Mouse (Mus musculus) CH12.LX (cell line): Measurements from ENCODE around the gene Pdap1. TPM values are rescaled to one million over a fixed set of nuclear protein-coding genes. Genes with fewer than 3 reads are reported as not detected.

Experiments used
- DNase-seq: peaks from one replicate; pipeline ENCODE4 v3.0.0-alpha.2; 2013; ENCODE audit errors: extremely low read depth
- H3K27ac ChIP-seq: 2 replicates; pipeline ENCODE4 v1.5.1; 2012; ENCODE audit warnings: low read depth, mild to moderate bottlenecking, control low read depth, moderate library complexity; ENCODE audit not compliant: insufficient read depth
- H3K27me3 ChIP-seq: replicated peaks from 2 replicates; pipeline ENCODE3; 2012; ENCODE audit warnings: inconsistent platforms
- H3K36me3 ChIP-seq, 2 experiments: replicated peaks in 1 of 2; 2 replicates each; pipeline versions ENCODE3 to v1.6.1; 2012; ENCODE audit warnings: inconsistent platforms in 1 of 2, low read length in 1 of 2, mild to moderate bottlenecking in 1 of 2, mixed read lengths in 1 of 2, moderate library complexity in 1 of 2; ENCODE audit not compliant: control insufficient read depth in 1 of 2, insufficient read depth in 1 of 2
- H3K4me1 ChIP-seq, 2 experiments: 2 replicates each; pipeline ENCODE4 v1.6.1; 2012; ENCODE audit warnings: inconsistent platforms in 1 of 2, moderate library complexity in 1 of 2; ENCODE audit not compliant: insufficient read depth in 2 of 2, control insufficient read depth in 1 of 2
- H3K4me2 ChIP-seq: 2 replicates; pipeline ENCODE4 v1.6.1; 2012; ENCODE audit warnings: low read depth, mild to moderate bottlenecking, control low read depth; ENCODE audit not compliant: poor library complexity, insufficient read depth, severe bottlenecking
- H3K4me3 ChIP-seq, 3 experiments: fragments of 150-350 bp in 1 of 3; sonication (generic) in 1 of 3; replicated peaks in 1 of 3; 2 replicates each; pipeline versions ENCODE3 to v1.5.1; 2011 to 2012; ENCODE audit warnings: low read depth in 2 of 3, low read length in 2 of 3, mild to moderate bottlenecking in 2 of 3, moderate library complexity in 2 of 3, control low read depth in 1 of 3, improper control_type of control experiment in 1 of 3, inconsistent platforms in 1 of 3, mixed read lengths in 1 of 3; ENCODE audit not compliant: poor library complexity in 1 of 3
- H3K79me2 ChIP-seq: replicated peaks from 2 replicates; pipeline ENCODE4 v1.6.1; 2012; ENCODE audit warnings: mild to moderate bottlenecking, moderate library complexity; ENCODE audit not compliant: control insufficient read depth, poor library complexity, insufficient read depth, severe bottlenecking; ENCODE audit errors: extremely low read depth
- H3K9ac ChIP-seq: 2 replicates; pipeline ENCODE4 v1.6.1; 2012; ENCODE audit warnings: low read depth, mild to moderate bottlenecking, control low read depth, moderate library complexity; ENCODE audit not compliant: insufficient read depth
- H3K9me3 ChIP-seq: replicated peaks from 2 replicates; pipeline ENCODE3; 2012; ENCODE audit warnings: low read length, inconsistent platforms, mixed read lengths
- BHLHE40 ChIP-seq: IDR thresholded peaks from 2 replicates; pipeline ENCODE4 v1.6.1; 2011; ENCODE audit warnings: mild to moderate bottlenecking, low read depth, low read length, improper control_type of control experiment
- CHD1 ChIP-seq: IDR thresholded peaks from 2 replicates; pipeline ENCODE4 v1.6.1; 2012; ENCODE audit warnings: low read depth, low read length, improper control_type of control experiment, inconsistent platforms
- EP300 ChIP-seq: IDR thresholded peaks from 2 replicates; pipeline ENCODE4 v1.6.1; 2011; ENCODE audit warnings: low read length, improper control_type of control experiment
- ETS1 ChIP-seq: conservative IDR thresholded peaks from 2 replicates; pipeline ENCODE4 v1.6.1; 2012; ENCODE audit warnings: low read depth, mild to moderate bottlenecking, inconsistent platforms, low read length, improper control_type of control experiment, moderate library complexity
- HCFC1 ChIP-seq: IDR thresholded peaks from 2 replicates; pipeline ENCODE4 v1.6.1; 2012; ENCODE audit warnings: low read depth, mild to moderate bottlenecking, inconsistent platforms, low read length, improper control_type of control experiment
- JUN ChIP-seq: IDR thresholded peaks from 2 replicates; pipeline ENCODE4 v1.6.1; 2011; ENCODE audit warnings: low read depth, mild to moderate bottlenecking, low read length, improper control_type of control experiment, moderate library complexity; ENCODE audit not compliant: insufficient read depth
- JUND ChIP-seq: conservative IDR thresholded peaks from 2 replicates; pipeline ENCODE4 v1.6.1; 2011; ENCODE audit warnings: low read depth, low read length, improper control_type of control experiment
- MAFK ChIP-seq: IDR thresholded peaks from 2 replicates; pipeline ENCODE4 v1.6.1; 2011; ENCODE audit warnings: low read length, improper control_type of control experiment; ENCODE audit not compliant: insufficient replicate concordance
- MAX ChIP-seq: IDR thresholded peaks from 2 replicates; pipeline ENCODE4 v1.6.1; 2011; ENCODE audit warnings: low read length, improper control_type of control experiment
- MXI1 ChIP-seq: IDR thresholded peaks from 2 replicates; pipeline ENCODE4 v1.6.1; 2011; ENCODE audit warnings: mild to moderate bottlenecking, low read depth, low read length, improper control_type of control experiment
- PAX5 ChIP-seq: IDR thresholded peaks from 2 replicates; pipeline ENCODE4 v1.6.1; 2012; ENCODE audit warnings: low read length, inconsistent platforms, mixed read lengths
- POLR2AphosphoS2 ChIP-seq: IDR thresholded peaks from 2 replicates; pipeline ENCODE4 v1.6.1; 2011; ENCODE audit warnings: low read depth, low read length, improper control_type of control experiment
- RCOR1 ChIP-seq: conservative IDR thresholded peaks from 2 replicates; pipeline ENCODE4 v1.6.1; 2012; ENCODE audit warnings: low read depth, mild to moderate bottlenecking, inconsistent platforms, low read length, improper control_type of control experiment
- SMC3 ChIP-seq: IDR thresholded peaks from 2 replicates; pipeline ENCODE4 v1.6.1; 2011; ENCODE audit warnings: low read depth, low read length, improper control_type of control experiment
- USF2 ChIP-seq: conservative IDR thresholded peaks from 2 replicates; pipeline ENCODE4 v1.6.1; 2011; ENCODE audit warnings: low read depth, low read length, improper control_type of control experiment
- ZKSCAN1 ChIP-seq: IDR thresholded peaks from 2 replicates; pipeline ENCODE4 v1.6.1; 2012; ENCODE audit warnings: low read depth, inconsistent platforms, low read length, improper control_type of control experiment, borderline replicate concordance
- ZNF384 ChIP-seq: IDR thresholded peaks from 2 replicates; pipeline ENCODE4 v1.6.1; 2012; ENCODE audit warnings: low read depth, low read length, improper control_type of control experiment, inconsistent platforms
- dilution Hi-C: fragments of 300-500 bp; cut with MboI; formaldehyde crosslinking; loops from 2 replicates; pipeline ENCODE4 v1.14.3; 2020; ENCODE audit warnings: low sequenced_read_pairs; ENCODE audit not compliant: extremely low pct_unique_long_range_greater_than_20kb, extremely low pct_ligation_motif_present
- in situ Hi-C: fragments of 300-500 bp; cut with MboI; formaldehyde crosslinking; loops from 3 replicates; pipeline ENCODE4 v1.14.3; 2019; ENCODE audit warnings: low sequenced_read_pairs, low pct_ligation_motif_present, low pct_unique_long_range_greater_than_20kb, mixed read lengths
- polyA plus RNA-seq: library from polyadenylated mRNA; unstranded; fragments of >175 nt; gene quantifications from 2 replicates; pipeline ENCODE4 v1.2.1, GENCODE M21; 2012; ENCODE audit warnings: low read depth; ENCODE audit not compliant: insufficient read length
- total RNA-seq, 2 experiments: library from RNA; depleted of rRNA; stranded (reverse); fragments of 300-350 nt in 1 of 2; fragments of >200 nt in 1 of 2; gene quantifications; 2 replicates each; pipeline ENCODE4 v1.2.3; 2012 to 2014

Gene Pdap1
- total and polyA plus RNA-seq, 3 experiments, result 58.9 to 267 (median 86.7) TPM

GRCm38 (mm10) chr5:145112566-145112965, 27.5 kb downstream of the Pdap1 start:
- no peak overlapping the region for H3K4me2 ChIP-seq
- H3K27ac ChIP-seq, result no peak overlapping the region
- TF ChIP-seq JUND, result no peak
- TF ChIP-seq MAX, result no peak
- TF ChIP-seq CHD1, result no peak
- no peak for TF ChIP-seq EP300
- TF ChIP-seq MAFK, result no peak
- no peak for TF ChIP-seq MXI1
- TF ChIP-seq ETS1, result no peak
- TF ChIP-seq HCFC1, result no peak
- TF ChIP-seq RCOR1, result no peak
- no peak for TF ChIP-seq SMC3
- TF ChIP-seq PAX5, result no peak
- TF ChIP-seq JUN, result no peak
- TF ChIP-seq ZNF384, result no peak
- no peak for TF ChIP-seq POLR2AphosphoS2
- TF ChIP-seq, all 38 proteins: peak for 0
- in situ Hi-C loops (no loop called here), dilution Hi-C loops (no loop called here)
- peaks cover 27 to 53% of the 10 kb centered on the region in 2 experiments for H3K36me3 ChIP-seq
- H3K27me3 ChIP-seq, result no peaks in the 10 kb centered on the region
- no peaks in the 10 kb centered on the region for H3K9me3 ChIP-seq
- no peak overlapping the region for H3K9ac ChIP-seq
- peaks cover 2 to 13% of the 10 kb centered on the region in 2 experiments; a peak in 2 of 4 replicates for H3K4me1 ChIP-seq
- H3K4me3 ChIP-seq, result no peak overlapping the region
- DNase-seq, result no peak
- H3K79me2 ChIP-seq, result peaks cover 30% of the 10 kb centered on the region

- in situ Hi-C loops (no loop called here), dilution Hi-C loops (no loop called here)
- no peak for TF ChIP-seq BHLHE40
- TF ChIP-seq HCFC1, result no peak
- no peak for TF ChIP-seq CHD1
- no peak for TF ChIP-seq USF2
- TF ChIP-seq SMC3, result no peak
- no peak for TF ChIP-seq ZKSCAN1
- no peak for TF ChIP-seq JUND
- Histone ChIP-seq H3K79me2 (peaks cover 10% of the 10 kb centered on the region), H3K9me3 (no peaks in the 10 kb centered on the region), H3K36me3 (peaks cover 45 to 67% of the 10 kb centered on the region in 2 experiments), H3K4me2 (no peak overlapping the region), H3K4me1 (peaks cover 2 to 6% of the 10 kb centered on the region in 2 experiments; a peak in 2 of 4 replicates), H3K27ac (no peak overlapping the region), H3K27me3 (no peaks in the 10 kb centered on the region), H3K4me3 (no peak overlapping the region), H3K9ac (no peak overlapping the region)
- no peak for DNase-seq
Measured at GRCm38 (mm10) chr5:145110401-145110800, 29.6 kb downstream of the Pdap1 start.
